Comparison of ENCODE assay signal across 12 mouse cellular contexts in genomic region chr7:67034369-67034768, GRCm38 (mm10).
DNase-seq lines count a peak whose midpoint lies in the region; ATAC-seq lines count a peak whose summit lies in the region.
"Had no signal": no experiment of that assay in that cellular context is flagged by ENCODE, and none has a peak within 500 bp of the region (broad histone marks: within the 10 kb centered on the region; RNA-seq: fewer than 3 reads in every experiment).

No protein-coding gene starts in this region.

- no peaks in the 10 kb centered on the region; the same call in 1 of the 2 replicates for H3K36me3 ChIP-seq in heart, embryonic 11.5 days (ENCODE audit: control insufficient read depth, insufficient read depth, low read length)
- H3K36me3 ChIP-seq: forebrain, embryonic 15.5 days; midbrain, embryonic 12.5 days had no signal

- WGBS in heart, embryonic 11.5 days (ENCODE audit: insufficient replicate concordance): 80% methylated on average over 2 of the region's 2 CpGs

- no peak overlapping the region for H3K9ac ChIP-seq in heart, embryonic 11.5 days (ENCODE audit: low read depth, low read length)
- H3K9ac ChIP-seq: forebrain, embryonic 15.5 days; midbrain, embryonic 12.5 days had no signal

- H3K4me2 ChIP-seq in heart, embryonic 11.5 days: no peak overlapping the region
- H3K4me2 ChIP-seq: forebrain, embryonic 15.5 days; midbrain, embryonic 12.5 days had no signal

- no peaks in the 10 kb centered on the region for H3K9me3 ChIP-seq in heart, embryonic 11.5 days (replicated peaks; ENCODE audit: control insufficient read depth, low read length)
- H3K9me3 ChIP-seq: forebrain, embryonic 15.5 days; midbrain, embryonic 12.5 days had no signal

- DNase-seq in heart, adult 11 months: peak; percentile 98
- peak; percentile 72 to 74 for DNase-seq in heart, adult 9 months (ENCODE audit: low spot score in 2 of 2)
- DNase-seq in kidney, postnatal 36 days: peak; percentile 30 to 54
- DNase-seq in retina, embryonic 14.5 days (ENCODE audit: low spot score): peak; percentile 25
- DNase-seq in adrenal gland, adult 8-10 months: no peak
- DNase-seq in yolk sac, embryonic 10.5 days (ENCODE audit: low spot score): no peak
- DNase-seq: layer of hippocampus, postnatal 36 days; right cerebral cortex, adult 18-20 months had no signal

- ATAC-seq in heart, embryonic 11.5 days (replicated peaks; ENCODE audit: insufficient number of reproducible peaks, low FRiP score, low TSS enrichment): no peak
- no peak for ATAC-seq in activated CD4-positive, CD25-positive, alpha-beta regulatory T cell, adult 4 months
- ATAC-seq: forebrain, embryonic 15.5 days had no signal

- no peak overlapping the region for H3K4me3 ChIP-seq in heart, embryonic 11.5 days (ENCODE audit: low read depth, low read length)
- H3K4me3 ChIP-seq: forebrain, embryonic 15.5 days; midbrain, embryonic 12.5 days had no signal

- H3K27me3 ChIP-seq in heart, embryonic 11.5 days (ENCODE audit: control insufficient read depth, insufficient read depth, low read length): no peaks in the 10 kb centered on the region; the same call in 1 of the 2 replicates
- H3K27me3 ChIP-seq: forebrain, embryonic 15.5 days; midbrain, embryonic 12.5 days had no signal

- no peak overlapping the region for H3K27ac ChIP-seq in heart, embryonic 11.5 days (ENCODE audit: low read depth, low read length)
- H3K27ac ChIP-seq: forebrain, embryonic 15.5 days; midbrain, embryonic 12.5 days had no signal

- H3K4me1 ChIP-seq in heart, embryonic 11.5 days (ENCODE audit: control insufficient read depth, insufficient read depth, low read length): peaks cover 14% of the 10 kb centered on the region
- H3K4me1 ChIP-seq: forebrain, embryonic 15.5 days; midbrain, embryonic 12.5 days had no signal

Comparison
In these comparisons a context has a peak if more than half of its experiments do, and no peak if none do; other contexts are left out.
1. DNase-seq: peak in heart, adult 11 months (single experiment), heart, adult 9 months (2 of 2), kidney, postnatal 36 days (2 of 2) and retina, embryonic 14.5 days (single experiment); none in adrenal gland, adult 8-10 months (single experiment) and yolk sac, embryonic 10.5 days (single experiment).